Mouse (Mus musculus) heart, embryonic 14.5 days (tissue): Measurements from ENCODE around the gene Nras. TPM values are rescaled to one million over a fixed set of nuclear protein-coding genes. Genes with fewer than 3 reads are reported as not detected.

Experiments
- ATAC-seq: fragments of 200-750 bp; cut with Nextera tagmentation; 2 replicates; pipeline ENCODE4 v1.8.0; 2017; ENCODE audit warnings: low read depth, moderate TSS enrichment; ENCODE audit not compliant: insufficient number of reproducible peaks, insufficient read depth, low FRiP score
- H3K27ac ChIP-seq, 2 experiments: fragments of 200-500 bp in 1 of 2; fragments of 300-500 bp in 1 of 2; sonication (generic) in 1 of 2; replicated peaks in 1 of 2; 2 replicates each; pipeline ENCODE4 v1.5.1; 2012 to 2014; ENCODE audit warnings: low read depth in 2 of 2, low read length in 2 of 2, control low read depth in 1 of 2, mild to moderate bottlenecking in 1 of 2, mixed read lengths in 1 of 2; ENCODE audit not compliant: control insufficient read depth in 1 of 2, insufficient read depth in 1 of 2
- H3K27me3 ChIP-seq: fragments of 300-500 bp; sonication (generic); 2 replicates; pipeline ENCODE4 v1.6.1; 2014; ENCODE audit warnings: mild to moderate bottlenecking, low read length, control low read depth; ENCODE audit not compliant: control insufficient read depth, insufficient read depth
- H3K36me3 ChIP-seq: fragments of 300-500 bp; sonication (generic); 2 replicates; pipeline ENCODE4 v1.6.1; 2014; ENCODE audit warnings: mild to moderate bottlenecking, control low read depth, low read length, mixed read lengths; ENCODE audit not compliant: control insufficient read depth, insufficient read depth
- H3K4me1 ChIP-seq, 2 experiments: fragments of 200-500 bp in 1 of 2; fragments of 300-500 bp in 1 of 2; sonication (generic) in 1 of 2; 2 replicates each; pipeline ENCODE4 v1.6.1; 2012 to 2014; ENCODE audit warnings: low read length in 2 of 2, control low read depth in 1 of 2, mixed read lengths in 1 of 2; ENCODE audit not compliant: control insufficient read depth in 2 of 2, insufficient read depth in 2 of 2
- H3K4me2 ChIP-seq: fragments of 300-500 bp; sonication (generic); 2 replicates; pipeline ENCODE4 v1.6.1; 2014; ENCODE audit warnings: mild to moderate bottlenecking, low read length
- H3K4me3 ChIP-seq, 2 experiments: fragments of 200-500 bp in 1 of 2; fragments of 300-500 bp in 1 of 2; sonication (generic) in 1 of 2; 2 replicates each; pipeline ENCODE4 v1.5.1; 2012 to 2014; ENCODE audit warnings: low read length in 2 of 2, mild to moderate bottlenecking in 2 of 2, control low read depth in 1 of 2, low read depth in 1 of 2, moderate library complexity in 1 of 2; ENCODE audit not compliant: control insufficient read depth in 1 of 2, insufficient read depth in 1 of 2
- H3K9ac ChIP-seq: fragments of 300-500 bp; sonication (generic); 2 replicates; pipeline ENCODE4 v1.6.1; 2014; ENCODE audit warnings: mild to moderate bottlenecking, low read length
- H3K9me3 ChIP-seq: fragments of 300-500 bp; sonication (generic); 2 replicates; pipeline ENCODE4 v1.6.1; 2016; ENCODE audit warnings: low read length, control low read depth; ENCODE audit not compliant: control insufficient read depth
- WGBS: fragments of 180-500 bp; shearing (Covaris S2); extraction: QIAGEN DNeasy Blood & Tissue Kit; methylation state at CpG from one replicate; pipeline ENCODE4 v1.1.7; 2014; 5-methylcytosine and 5-hydroxymethylcytosine counted together
- polyA plus RNA-seq: library from polyadenylated mRNA; unstranded; fragments of >200 nt; fragmentation: Nextera tagmentation; extraction: Ambion mirVana; gene quantifications from 2 replicates; pipeline ENCODE4 v1.2.1, GENCODE M21; 2014

The Nras gene
- polyA plus RNA-seq, 1 experiment from 2014 or later, result 88.5 TPM

- WGBS, result 65% methylated on average over 9 of the region's 9 CpGs
- H3K9me3 ChIP-seq, result no peaks in the 10 kb centered on the region
- no peak overlapping the region for H3K4me3 ChIP-seq
- H3K36me3 ChIP-seq, result no peaks in the 10 kb centered on the region
- H3K27ac ChIP-seq, result no peak overlapping the region
- no peaks in the 10 kb centered on the region for H3K27me3 ChIP-seq
- no peak overlapping the region for H3K9ac ChIP-seq
- peaks cover 11 to 23% of the 10 kb centered on the region in 2 experiments for H3K4me1 ChIP-seq
- H3K4me2 ChIP-seq, result no peak overlapping the region
- no peak for ATAC-seq
Observed at GRCm38 (mm10) chr3:103079301-103079700, 21.2 kb downstream of the Nras start.

- Histone ChIP-seq H3K4me2 (no peak overlapping the region), H3K27me3 (no peaks in the 10 kb centered on the region), H3K4me3 (no peak overlapping the region), H3K9ac (no peak overlapping the region), H3K36me3 (no peaks in the 10 kb centered on the region), H3K4me1 (peaks cover 11 to 23% of the 10 kb centered on the region in 2 experiments), H3K27ac (no peak overlapping the region), H3K9me3 (no peaks in the 10 kb centered on the region)
- 36% methylated on average over 11 of the region's 11 CpGs for WGBS
- ATAC-seq, result no peak
Observed at GRCm38 (mm10) chr3:103081051-103081450, 23.0 kb downstream of the Nras start.

- no peaks in the 10 kb centered on the region for H3K9me3 ChIP-seq
- no peak overlapping the region for H3K9ac ChIP-seq
- peaks cover 11 to 23% of the 10 kb centered on the region in 2 experiments for H3K4me1 ChIP-seq
- no peak overlapping the region for H3K4me2 ChIP-seq
- 77% methylated on average over 17 of the region's 17 CpGs for WGBS
- H3K27me3 ChIP-seq, result no peaks in the 10 kb centered on the region
- H3K27ac ChIP-seq, result no peak overlapping the region
- ATAC-seq, result no peak
- no peak overlapping the region for H3K4me3 ChIP-seq
- no peaks in the 10 kb centered on the region for H3K36me3 ChIP-seq
Observed at GRCm38 (mm10) chr3:103081861-103082453, 23.9 kb downstream of the Nras start.

GRCm38 (mm10) chr3:103082761-103083160 is 24.7 kb downstream of the Nras start:
- H3K4me1 ChIP-seq, result peaks cover 11 to 23% of the 10 kb centered on the region in 2 experiments
- no peak for ATAC-seq
- no peaks in the 10 kb centered on the region for H3K27me3 ChIP-seq
- H3K4me3 ChIP-seq, result no peak overlapping the region
- no peaks in the 10 kb centered on the region for H3K36me3 ChIP-seq
- H3K27ac ChIP-seq, result peak overlapping the region in 1 of 2 experiments; percentile 24; a peak in 1 of 4 replicates
- no peaks in the 10 kb centered on the region for H3K9me3 ChIP-seq
- no peak overlapping the region for H3K4me2 ChIP-seq
- 32% methylated on average over 5 of the region's 5 CpGs for whole genome bisulfite sequencing
- no peak overlapping the region for H3K9ac ChIP-seq

DNA sequence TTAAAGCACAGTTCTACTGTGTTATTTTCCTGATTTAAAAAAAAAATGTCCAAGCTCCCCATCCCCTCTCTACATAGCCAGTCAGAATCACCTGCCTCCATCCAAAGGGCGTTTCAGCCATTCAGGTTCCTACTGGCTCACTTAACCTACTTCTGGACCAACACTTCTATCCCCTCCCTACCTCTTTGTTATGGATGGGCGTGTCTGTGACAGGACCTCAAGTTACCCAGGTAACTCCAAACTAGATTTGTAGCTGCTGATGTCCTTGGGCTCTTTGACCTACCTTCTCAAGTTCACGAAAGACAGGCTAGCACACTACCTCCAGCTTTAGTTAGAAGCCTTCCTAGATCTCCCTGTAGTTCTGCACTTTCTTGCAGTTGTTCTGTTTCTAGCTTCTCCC is 27.9 kb downstream of the Nras start:
- no peak for ATAC-seq
- Histone ChIP-seq H3K9me3 (no peaks in the 10 kb centered on the region), H3K4me1 (peaks cover 9 to 21% of the 10 kb centered on the region in 2 experiments), H3K4me2 (no peak overlapping the region), H3K27ac (no peak overlapping the region), H3K27me3 (no peaks in the 10 kb centered on the region), H3K4me3 (no peak overlapping the region), H3K9ac (no peak overlapping the region), H3K36me3 (no peaks in the 10 kb centered on the region)
- 67% methylated on average over 3 of the region's 3 CpGs for WGBS

- Histone ChIP-seq H3K4me1 (no peaks in the 10 kb centered on the region), H3K27me3 (no peaks in the 10 kb centered on the region), H3K27ac (no peak overlapping the region), H3K4me3 (no peak overlapping the region), H3K4me2 (no peak overlapping the region), H3K9me3 (no peaks in the 10 kb centered on the region), H3K36me3 (no peaks in the 10 kb centered on the region), H3K9ac (no peak overlapping the region)
- 92% methylated on average over 2 of the region's 2 CpGs for WGBS
- ATAC-seq, result no peak
Observed at GRCm38 (mm10) chr3:103091753-103092152, 33.7 kb downstream of the Nras start.

GRCm38 (mm10) chr3:103098662-103099061 is 40.6 kb downstream of the Nras start:
- no peak overlapping the region for H3K4me3 ChIP-seq
- no peak overlapping the region for H3K9ac ChIP-seq
- H3K4me2 ChIP-seq, result peak overlapping the region; percentile 6; the same call in 1 of the 2 replicates
- no peaks in the 10 kb centered on the region for H3K9me3 ChIP-seq
- ATAC-seq, result no peak
- no peak overlapping the region for H3K27ac ChIP-seq
- H3K36me3 ChIP-seq, result no peaks in the 10 kb centered on the region
- H3K4me1 ChIP-seq, result 0 out of 4 replicates have a peak, but pooled peaks cover 0 to 8% of the 10 kb centered on the region in 2 experiments
- no peaks in the 10 kb centered on the region for H3K27me3 ChIP-seq
- 61% methylated on average over 23 of the region's 23 CpGs for WGBS

DNA sequence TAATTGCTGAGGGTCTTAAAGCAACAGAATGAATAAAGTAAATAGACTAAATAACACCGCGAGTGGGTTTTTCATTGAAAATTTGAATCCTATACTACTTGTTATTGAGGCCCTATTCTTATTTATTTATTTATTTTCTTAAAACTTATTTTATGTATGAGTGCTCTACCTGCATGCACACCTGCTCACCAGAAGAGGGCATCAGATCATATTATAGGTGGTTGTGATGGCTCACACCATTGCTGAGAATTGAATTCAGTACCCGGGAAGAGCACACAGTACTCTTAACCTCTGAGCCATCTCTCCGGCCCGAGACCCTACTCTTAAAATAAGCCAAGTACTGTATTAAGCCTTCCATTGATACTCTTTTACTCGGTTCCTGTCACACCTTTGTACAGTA is 41.6 kb downstream of the Nras start:
- H3K27me3 ChIP-seq, result no peaks in the 10 kb centered on the region
- H3K4me3 ChIP-seq, result no peak overlapping the region
- 0 out of 4 replicates have a peak, but pooled peaks cover 0 to 8% of the 10 kb centered on the region in 2 experiments for H3K4me1 ChIP-seq
- H3K27ac ChIP-seq, result no peak overlapping the region
- no peak overlapping the region for H3K4me2 ChIP-seq
- H3K9ac ChIP-seq, result no peak overlapping the region
- no peaks in the 10 kb centered on the region for H3K36me3 ChIP-seq
- H3K9me3 ChIP-seq, result no peaks in the 10 kb centered on the region
- 79% methylated on average over 6 of the region's 6 CpGs for WGBS
- no peak for ATAC-seq
